Mouse (Mus musculus) adrenal gland, postnatal 36 days (tissue): ENCODE measurements around the gene Hoxc12. TPM values are rescaled to one million over a fixed set of nuclear protein-coding genes. Genes with fewer than 3 reads are reported as not detected.

Source experiments
- DNase-seq, 2 experiments: peaks; one replicate each; pipeline ENCODE4 v3.0.0; 2021; ENCODE audit warnings: mixed read lengths in 1 of 2
- long read RNA-seq, 2 experiments: library from polyadenylated mRNA; stranded (forward); transcript quantifications; one replicate each; pipeline ENCODE4 v2.0.0; 2021; ENCODE audit warnings: borderline sequencing depth in 2 of 2
- total RNA-seq, 2 experiments: library from RNA; stranded (reverse); gene quantifications; 2 replicates each; pipeline ENCODE4 v1.2.3; 2021

Gene Hoxc12
- total RNA-seq = not detected
- long read RNA-seq, experiment 1 = 0 reads
- long read RNA-seq, experiment 2 = 0 reads

- DNase-seq = no peak
Observed at GRCm38 (mm10) chr15:102936279-102936972, at the start of gene Hoxc12. TSS of gene Hoxc12 (plus strand) at chr15:102936757.

- no peak for DNase-seq
Observed at GRCm38 (mm10) chr15:102895115-102895514, 41.4 kb upstream of the Hoxc12 start.

GRCm38 (mm10) chr15:102904946-102905345, 31.6 kb upstream of the Hoxc12 start:
- DNase-seq = no peak

GRCm38 (mm10) chr15:102909536-102909935, 27.0 kb upstream of the Hoxc12 start:
- DNase-seq = no peak

GRCm38 (mm10) chr15:102910038-102910437, 26.5 kb upstream of the Hoxc12 start:
- no peak for DNase-seq

GRCm38 (mm10) chr15:102910496-102911095, 26.0 kb upstream of the Hoxc12 start:
- no peak for DNase-seq

- no peak for DNase-seq
Observed at GRCm38 (mm10) chr15:102913038-102913585, 23.4 kb upstream of the Hoxc12 start.

GRCm38 (mm10) chr15:102917972-102918572, 18.5 kb upstream of the Hoxc12 start:
- no peak for DNase-seq

- no peak for DNase-seq
Observed at GRCm38 (mm10) chr15:102918611-102919265, 17.8 kb upstream of the Hoxc12 start.

- DNase-seq = no peak
Observed at GRCm38 (mm10) chr15:102919336-102920180, 17.0 kb upstream of the Hoxc12 start.

GRCm38 (mm10) chr15:102920619-102921018, 15.9 kb upstream of the Hoxc12 start:
- peak; percentile 46 to 50 for DNase-seq

- no peak for DNase-seq
Observed at GRCm38 (mm10) chr15:102921053-102922011, 15.2 kb upstream of the Hoxc12 start, which contains the start of gene Hoxc13. TSS of gene Hoxc13 (plus strand) at chr15:102921103.

- peak in 1 of 2 experiments; percentile 12 for DNase-seq
Observed at GRCm38 (mm10) chr15:102922012-102922362, 14.6 kb upstream of the Hoxc12 start.

GRCm38 (mm10) chr15:102922636-102923500, 13.7 kb upstream of the Hoxc12 start:
- DNase-seq = no peak

GRCm38 (mm10) chr15:102927032-102927645, 9.4 kb upstream of the Hoxc12 start:
- no peak for DNase-seq

GRCm38 (mm10) chr15:102931706-102932358, 4.7 kb upstream of the Hoxc12 start:
- no peak for DNase-seq

- DNase-seq = no peak
Observed at GRCm38 (mm10) chr15:102934438-102934837, 2.1 kb upstream of the Hoxc12 start.

- DNase-seq = no peak
Observed at GRCm38 (mm10) chr15:102934897-102935296, 1.7 kb upstream of the Hoxc12 start.
